In genomic region chr7:6244361-6245292, GRCm38 (mm10) we compare ENCODE assay signal across 27 mouse cellular contexts. TPM values are rescaled to one million over a fixed set of nuclear protein-coding genes. Genes with fewer than 3 reads are reported as not detected.
DNase-seq lines count a peak whose midpoint lies in the region; ATAC-seq and TF ChIP-seq lines count a peak whose summit lies in the region.
"Had no signal": no experiment of that assay in that cellular context is flagged by ENCODE, and none has a peak within 500 bp of the region (broad histone marks: within the 10 kb centered on the region; RNA-seq: fewer than 3 reads in every experiment).

No protein-coding gene starts in this region.

- H3K9me3 ChIP-seq in kidney, embryonic 16.5 days (ENCODE audit: low read length), result no peaks in the 10 kb centered on the region
- no peaks in the 10 kb centered on the region for H3K9me3 ChIP-seq in limb, embryonic 14.5 days (ENCODE audit: control insufficient read depth, low read length)
- H3K9me3 ChIP-seq in intestine, postnatal 0 days (ENCODE audit: control insufficient read depth), result no peaks in the 10 kb centered on the region
- H3K9me3 ChIP-seq: heart, embryonic 12.5 days; liver, embryonic 13.5 days; midbrain, embryonic 12.5 days; neural tube, embryonic 15.5 days; stomach, embryonic 15.5 days had no signal

- 43% methylated on average over 11 of the region's 11 CpGs for WGBS in kidney, embryonic 16.5 days
- WGBS in limb, embryonic 14.5 days, result 15% methylated on average over 11 of the region's 11 CpGs
- WGBS in intestine, postnatal 0 days, result 43% methylated on average over 11 of the region's 11 CpGs

- no peaks in the 10 kb centered on the region for H3K4me1 ChIP-seq in kidney, embryonic 16.5 days (ENCODE audit: insufficient read depth, low read length)
- no peaks in the 10 kb centered on the region for H3K4me1 ChIP-seq in limb, embryonic 14.5 days (ENCODE audit: control insufficient read depth, insufficient read depth, low read length)
- H3K4me1 ChIP-seq in intestine, postnatal 0 days (replicated peaks; ENCODE audit: control insufficient read depth, insufficient read depth, low read length), result no peaks in the 10 kb centered on the region
- H3K4me1 ChIP-seq: heart, embryonic 12.5 days; liver, embryonic 13.5 days; midbrain, embryonic 12.5 days; neural tube, embryonic 15.5 days; stomach, embryonic 15.5 days had no signal

- no peak for TF ChIP-seq POLR2A in limb, embryonic 14.5 days (IDR thresholded peaks at IDR 0.05; ENCODE audit: borderline replicate concordance, extremely low read depth, insufficient read depth, insufficient read length)

- no peak overlapping the region for H3K9ac ChIP-seq in kidney, embryonic 16.5 days (replicated peaks; ENCODE audit: low read length)
- no peak overlapping the region for H3K9ac ChIP-seq in limb, embryonic 14.5 days (ENCODE audit: low read depth, low read length, severe bottlenecking)
- no peak overlapping the region for H3K9ac ChIP-seq in intestine, postnatal 0 days (ENCODE audit: low read depth, low read length)
- H3K9ac ChIP-seq: heart, embryonic 12.5 days; liver, embryonic 13.5 days; lung, embryonic 14.5 days; midbrain, embryonic 12.5 days; neural tube, embryonic 15.5 days; stomach, embryonic 15.5 days had no signal

- H3K27ac ChIP-seq in kidney, embryonic 16.5 days (ENCODE audit: low read length), result no peak overlapping the region
- H3K27ac ChIP-seq in limb, embryonic 14.5 days (replicated peaks; ENCODE audit: low read depth, low read length), result no peak overlapping the region
- no peak overlapping the region for H3K27ac ChIP-seq in intestine, postnatal 0 days (ENCODE audit: low read depth, low read length)
- H3K27ac ChIP-seq: liver, embryonic 13.5 days; midbrain, embryonic 12.5 days; neural tube, embryonic 15.5 days; stomach, embryonic 15.5 days had no signal

- DNase-seq in kidney, adult 9 months, result peak; percentile 84
- peak; percentile 26 for DNase-seq in R1 (ENCODE audit: low read depth, low spot score)
- DNase-seq in forelimb bud, embryonic 11.5 days (ENCODE audit: low read depth, low spot score), result peak; percentile 67
- DNase-seq in limb, embryonic 14.5 days (ENCODE audit: low spot score), result peak; percentile 3
- DNase-seq in urinary bladder, postnatal 25 days (ENCODE audit: low spot score), result no peak
- DNase-seq: adrenal gland, adult 2 months; cerebellum, adult 11-12 months; cerebellum, postnatal 10 days; gastrocnemius, postnatal 14 days; heart, adult 18-20 months; heart, postnatal 10 days; left cerebral cortex, postnatal 4 days; liver, embryonic 13.5 days; right cerebral cortex, adult 18-20 months; right cerebral cortex, postnatal 4 days; thymus, postnatal 4 days had no signal

- no peak for TF ChIP-seq CTCF in intestine, postnatal 0 days (IDR thresholded peaks at IDR 0.05; ENCODE audit: low read depth)

- no peaks in the 10 kb centered on the region for H3K36me3 ChIP-seq in kidney, embryonic 16.5 days (ENCODE audit: insufficient read depth, low read length)
- H3K36me3 ChIP-seq in limb, embryonic 14.5 days (ENCODE audit: control insufficient read depth, insufficient read depth, low read length), result no peaks in the 10 kb centered on the region
- H3K36me3 ChIP-seq in intestine, postnatal 0 days (ENCODE audit: control insufficient read depth, insufficient read depth), result no peaks in the 10 kb centered on the region
- H3K36me3 ChIP-seq: heart, embryonic 12.5 days; liver, embryonic 13.5 days; midbrain, embryonic 12.5 days; neural tube, embryonic 15.5 days; stomach, embryonic 15.5 days had no signal

- H3K4me3 ChIP-seq in kidney, embryonic 16.5 days (ENCODE audit: low read length), result no peak overlapping the region
- H3K4me3 ChIP-seq in limb, embryonic 14.5 days (replicated peaks; ENCODE audit: low read length), result no peak overlapping the region
- H3K4me3 ChIP-seq in intestine, postnatal 0 days (ENCODE audit: low read depth, low read length), result no peak overlapping the region
- H3K4me3 ChIP-seq: heart, embryonic 12.5 days; liver, embryonic 13.5 days; midbrain, embryonic 12.5 days; neural tube, embryonic 15.5 days; stomach, embryonic 15.5 days had no signal

- ATAC-seq in kidney, embryonic 16.5 days (ENCODE audit: low FRiP score, low TSS enrichment), result no peak
- no peak for ATAC-seq in limb, embryonic 14.5 days (ENCODE audit: low FRiP score, low read depth)
- no peak for ATAC-seq in intestine, postnatal 0 days
- ATAC-seq: forebrain, embryonic 16.5 days had no signal

- H3K27me3 ChIP-seq in kidney, embryonic 16.5 days (ENCODE audit: insufficient read depth, low read length), result no peaks in the 10 kb centered on the region
- H3K27me3 ChIP-seq in limb, embryonic 14.5 days (ENCODE audit: control insufficient read depth, insufficient read depth, low read length), result no peaks in the 10 kb centered on the region
- H3K27me3 ChIP-seq in intestine, postnatal 0 days (replicated peaks; ENCODE audit: control insufficient read depth, insufficient read depth, low read length), result no peaks in the 10 kb centered on the region
- H3K27me3 ChIP-seq: heart, embryonic 12.5 days; liver, embryonic 13.5 days; midbrain, embryonic 12.5 days; neural tube, embryonic 15.5 days; stomach, embryonic 15.5 days had no signal

- H3K4me2 ChIP-seq in kidney, embryonic 16.5 days (replicated peaks; ENCODE audit: low read depth, low read length), result no peak overlapping the region
- H3K4me2 ChIP-seq in limb, embryonic 14.5 days (replicated peaks; ENCODE audit: low read depth, low read length, severe bottlenecking), result no peak overlapping the region
- no peak overlapping the region for H3K4me2 ChIP-seq in intestine, postnatal 0 days (replicated peaks; ENCODE audit: low read depth)
- H3K4me2 ChIP-seq: heart, embryonic 12.5 days; liver, embryonic 13.5 days; lung, embryonic 14.5 days; midbrain, embryonic 12.5 days; neural tube, embryonic 15.5 days; stomach, embryonic 15.5 days had no signal

RNA-seq across cellular contexts. Expression of gene Epp13, which starts 7.9 kb away (rescaled TPM):
- polyA plus RNA-seq in kidney, embryonic 16.5 days (2015; fragmentation: Nextera tagmentation; extraction: Ambion mirVana), result not detected in 2 replicates
- not detected in 2 replicates for polyA plus RNA-seq in limb, embryonic 14.5 days (2012; rRNA removed)
- polyA plus RNA-seq in limb, embryonic 14.5 days (2014; fragmentation: Nextera tagmentation; extraction: Ambion mirVana), result not detected in 2 replicates
- not detected in 2 replicates for polyA plus RNA-seq in intestine, postnatal 0 days (2015; fragmentation: Nextera tagmentation; extraction: Ambion mirVana)
- polyA plus RNA-seq: adrenal gland, adult 2 months; C2C12; forebrain, embryonic 16.5 days; heart, embryonic 12.5 days; hindbrain, embryonic 11.5 days; liver, embryonic 13.5 days; lung, embryonic 14.5 days; midbrain, embryonic 12.5 days; neural tube, embryonic 15.5 days; stomach, embryonic 15.5 days had no signal

RNA-seq across cellular contexts. Expression of gene Zscan5b, which starts 22.5 kb away (rescaled TPM):
- polyA plus RNA-seq in kidney, embryonic 16.5 days (2015; fragmentation: Nextera tagmentation; extraction: Ambion mirVana), result not detected in 2 replicates
- polyA plus RNA-seq in limb, embryonic 14.5 days (2012; rRNA removed), result not detected in 2 replicates
- polyA plus RNA-seq in limb, embryonic 14.5 days (2014; fragmentation: Nextera tagmentation; extraction: Ambion mirVana), result not detected in 2 replicates
- polyA plus RNA-seq in intestine, postnatal 0 days (2015; fragmentation: Nextera tagmentation; extraction: Ambion mirVana), result not detected in 2 replicates
- polyA plus RNA-seq: adrenal gland, adult 2 months; C2C12; forebrain, embryonic 16.5 days; heart, embryonic 12.5 days; hindbrain, embryonic 11.5 days; large intestine, adult 2 months; liver, embryonic 13.5 days; lung, embryonic 14.5 days; midbrain, embryonic 12.5 days; neural tube, embryonic 15.5 days; stomach, embryonic 15.5 days had no signal

RNA-seq across cellular contexts. Expression of gene Zfp667, which starts 41.8 kb away (rescaled TPM):
- polyA plus RNA-seq in kidney, embryonic 16.5 days (2015; fragmentation: Nextera tagmentation; extraction: Ambion mirVana), result 4.9 and 6.8 TPM in 2 replicates
- polyA plus RNA-seq in limb, embryonic 14.5 days (2012; rRNA removed), result 3.7 and 4.7 TPM in 2 replicates
- 8.4 and 8.5 TPM in 2 replicates for polyA plus RNA-seq in limb, embryonic 14.5 days (2014; fragmentation: Nextera tagmentation; extraction: Ambion mirVana)
- 2.1 and 2.4 TPM in 2 replicates for polyA plus RNA-seq in intestine, postnatal 0 days (2015; fragmentation: Nextera tagmentation; extraction: Ambion mirVana)

RNA-seq across cellular contexts. Expression of gene Galp, which starts 47.7 kb away (rescaled TPM):
- polyA plus RNA-seq in kidney, embryonic 16.5 days (2015; fragmentation: Nextera tagmentation; extraction: Ambion mirVana), result not detected in 2 replicates
- not detected in 2 replicates for polyA plus RNA-seq in limb, embryonic 14.5 days (2012; rRNA removed)
- polyA plus RNA-seq in limb, embryonic 14.5 days (2014; fragmentation: Nextera tagmentation; extraction: Ambion mirVana), result not detected in 2 replicates
- not detected in 2 replicates for polyA plus RNA-seq in intestine, postnatal 0 days (2015; fragmentation: Nextera tagmentation; extraction: Ambion mirVana)
- polyA plus RNA-seq: adrenal gland, adult 2 months; C2C12; forebrain, embryonic 16.5 days; heart, embryonic 12.5 days; hindbrain, embryonic 11.5 days; liver, embryonic 13.5 days; lung, embryonic 14.5 days; midbrain, embryonic 12.5 days; neural tube, embryonic 15.5 days; stomach, embryonic 15.5 days had no signal
